Comparison of ENCODE assay signal across 8 mouse cellular contexts in the genomic region with DNA sequence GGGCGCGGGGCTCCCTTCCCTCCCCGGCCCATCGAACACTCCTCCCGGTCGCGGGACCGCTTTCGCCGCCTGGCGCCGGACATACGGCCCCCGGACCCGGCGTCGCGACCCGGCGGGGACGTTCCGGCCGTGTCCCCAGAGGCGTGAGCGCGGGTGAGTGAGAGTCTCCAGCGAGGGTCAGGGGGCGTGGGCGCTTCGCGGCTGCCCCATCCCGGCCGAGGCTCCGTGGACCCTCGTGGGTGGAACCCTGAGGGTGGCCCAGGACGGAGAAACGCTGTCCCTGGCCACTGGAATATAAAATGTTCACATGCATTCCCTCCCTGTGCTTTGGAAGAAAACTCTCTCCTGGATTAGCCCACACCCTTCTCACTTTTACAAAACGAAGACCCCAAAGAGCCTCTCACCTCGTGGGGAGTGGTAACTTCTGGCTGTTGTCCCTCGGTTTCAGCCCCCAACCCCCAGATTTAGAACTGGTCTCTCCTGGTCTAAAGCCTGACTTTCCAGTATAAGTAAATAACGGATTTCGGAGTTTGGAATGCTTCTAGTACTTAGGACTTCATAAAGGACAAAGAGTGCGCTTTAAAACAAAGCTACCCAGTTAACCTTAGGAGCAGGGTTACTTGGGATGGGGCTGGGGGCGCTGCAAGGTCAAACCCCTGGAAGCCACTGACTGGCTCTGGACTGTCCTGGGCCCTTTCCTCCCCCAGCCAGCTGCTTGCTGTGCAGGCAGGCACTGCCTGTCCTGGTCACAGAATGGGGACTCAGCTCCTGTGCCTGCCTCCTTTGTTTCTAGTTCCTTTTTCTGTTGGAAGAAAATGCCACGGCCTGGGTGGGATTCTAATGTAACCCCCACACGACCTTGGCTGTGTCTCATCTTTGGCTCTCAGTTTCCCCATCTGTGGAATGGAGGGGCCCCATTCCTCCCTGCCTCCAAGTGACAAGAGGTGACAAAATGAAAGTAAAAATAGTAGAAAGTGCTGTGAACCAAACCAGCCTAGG. TPM values are rescaled to one million over a fixed set of nuclear protein-coding genes. Genes with fewer than 3 reads are reported as not detected.
DNase-seq lines count a peak whose midpoint lies in the region; ATAC-seq lines count a peak whose summit lies in the region.

No protein-coding gene starts in this region.

- H3K4me3 ChIP-seq in forebrain, embryonic 12.5 days (replicated peaks): peak overlapping the region; percentile 89
- peak overlapping the region; percentile 87 for H3K4me3 ChIP-seq in intestine, embryonic 15.5 days (replicated peaks)
- H3K4me3 ChIP-seq in midbrain, embryonic 12.5 days: peak overlapping the region; percentile 88

- H3K4me2 ChIP-seq in forebrain, embryonic 12.5 days: peak overlapping the region; percentile 84
- peak overlapping the region; percentile 91 for H3K4me2 ChIP-seq in intestine, embryonic 15.5 days (replicated peaks)
- peak overlapping the region; percentile 79 for H3K4me2 ChIP-seq in midbrain, embryonic 12.5 days (replicated peaks)

- H3K27me3 ChIP-seq in forebrain, embryonic 12.5 days: no peaks in the 10 kb centered on the region
- no peaks in the 10 kb centered on the region for H3K27me3 ChIP-seq in intestine, embryonic 15.5 days (replicated peaks)
- H3K27me3 ChIP-seq in midbrain, embryonic 12.5 days: no peaks in the 10 kb centered on the region

- peak overlapping the region; percentile 99 for H3K9ac ChIP-seq in forebrain, embryonic 12.5 days
- H3K9ac ChIP-seq in intestine, embryonic 15.5 days: peak overlapping the region; percentile 95
- H3K9ac ChIP-seq in midbrain, embryonic 12.5 days (replicated peaks): peak overlapping the region; percentile 96

- 0 out of 2 replicates have a peak, but pooled peaks have one; percentile 3 for ATAC-seq in frontal cortex, adult (ENCODE audit: low TSS enrichment)
- ATAC-seq in forebrain, embryonic 12.5 days (ENCODE audit: low FRiP score): peak; percentile 51
- peak; percentile 64 for ATAC-seq in intestine, embryonic 15.5 days
- peak; percentile 50 for ATAC-seq in midbrain, embryonic 12.5 days (ENCODE audit: low FRiP score, low read depth)

- peaks cover 8% of the 10 kb centered on the region for H3K36me3 ChIP-seq in forebrain, embryonic 12.5 days (replicated peaks)
- no peaks in the 10 kb centered on the region for H3K36me3 ChIP-seq in intestine, embryonic 15.5 days
- no peaks in the 10 kb centered on the region for H3K36me3 ChIP-seq in midbrain, embryonic 12.5 days

- H3K9me3 ChIP-seq in forebrain, embryonic 12.5 days: no peaks in the 10 kb centered on the region
- no peaks in the 10 kb centered on the region for H3K9me3 ChIP-seq in intestine, embryonic 15.5 days
- H3K9me3 ChIP-seq in midbrain, embryonic 12.5 days: no peaks in the 10 kb centered on the region

- peaks cover 62% of the 10 kb centered on the region for H3K4me1 ChIP-seq in forebrain, embryonic 12.5 days
- peaks cover 18% of the 10 kb centered on the region for H3K4me1 ChIP-seq in intestine, embryonic 15.5 days (replicated peaks)
- peaks cover 64% of the 10 kb centered on the region for H3K4me1 ChIP-seq in midbrain, embryonic 12.5 days

- H3K27ac ChIP-seq in forebrain, embryonic 12.5 days: peak overlapping the region; percentile 89
- peak overlapping the region; percentile 83 for H3K27ac ChIP-seq in intestine, embryonic 15.5 days
- H3K27ac ChIP-seq in midbrain, embryonic 12.5 days (replicated peaks): peak overlapping the region; percentile 85

- no peak for DNase-seq in frontal cortex, adult 2 months (ENCODE audit: extremely low spot score in 1 of 2, low spot score in 1 of 2)
- peak; percentile 26 for DNase-seq in R1 (ENCODE audit: low read depth, low spot score)
- peak; percentile 53 for DNase-seq in thymus, postnatal 4 days
- DNase-seq in ovary, postnatal 10 days (ENCODE audit: low spot score): no peak

- WGBS in forebrain, embryonic 12.5 days: under 1% methylated on average over 46 of the region's 46 CpGs
- 1% methylated on average over 46 of the region's 46 CpGs for WGBS in intestine, embryonic 15.5 days
- under 1% methylated on average over 46 of the region's 46 CpGs for WGBS in midbrain, embryonic 12.5 days

RNA-seq across cellular contexts. Expression of gene Heg1, which starts 0.8 kb away (rescaled TPM):
- 16.0 and 16.1 TPM in 2 replicates for polyA plus RNA-seq in frontal cortex, adult 2 months (2012; rRNA removed)
- polyA plus RNA-seq in forebrain, embryonic 12.5 days (2016; fragmentation: Nextera tagmentation; extraction: Ambion mirVana): 36.5 and 37.7 TPM in 2 replicates
- 21.2 and 21.4 TPM in 2 replicates for polyA plus RNA-seq in intestine, embryonic 15.5 days (2015; fragmentation: Nextera tagmentation; extraction: Ambion mirVana)
- 34.1 and 39.9 TPM in 2 replicates for polyA plus RNA-seq in midbrain, embryonic 12.5 days (2016; fragmentation: Nextera tagmentation; extraction: Ambion mirVana)

Comparison
In these comparisons a context has a peak if more than half of its experiments do, and no peak if none do; other contexts are left out.
1. ATAC-seq: peak in every context shown above with its lines; median percentile 64 in intestine, embryonic 15.5 days; 51 in forebrain, embryonic 12.5 days; 50 in midbrain, embryonic 12.5 days; 3 in frontal cortex, adult.
2. DNase-seq: peak in R1 (single experiment) and thymus, postnatal 4 days (single experiment); none in frontal cortex, adult 2 months (0 of 2) and ovary, postnatal 10 days (single experiment).
3. Peak in every context shown above with its lines, with median percentiles within 50 percentile points of each other: H3K27ac ChIP-seq, H3K4me2 ChIP-seq, H3K4me3 ChIP-seq and H3K9ac ChIP-seq.